Comparison of ENCODE assay signal across 22 mouse cellular contexts in the genomic region with DNA sequence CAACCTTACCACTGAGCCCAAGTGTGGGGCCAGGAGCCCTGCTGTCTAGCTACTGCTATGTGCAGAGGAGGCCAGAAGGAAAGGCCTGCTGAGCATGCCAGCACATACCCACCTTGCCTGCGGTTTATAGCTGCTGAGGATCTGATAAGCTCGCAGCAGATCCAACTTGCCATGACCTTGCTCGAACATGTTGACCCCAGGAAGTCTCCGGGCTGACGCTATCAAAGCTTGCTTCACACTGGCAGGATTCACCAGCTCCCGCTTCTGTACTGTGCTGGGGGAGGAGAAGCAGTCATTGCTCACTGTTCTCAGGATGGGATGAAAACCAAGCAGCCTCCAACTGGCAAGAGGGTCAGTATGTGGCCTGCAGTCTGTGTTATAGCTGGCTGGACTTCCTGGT. TPM values are rescaled to one million over a fixed set of nuclear protein-coding genes. Genes with fewer than 3 reads are reported as not detected.
"Had no signal": no experiment of that assay in that cellular context is flagged by ENCODE, and none has a peak within 500 bp of the region (broad histone marks: within the 10 kb centered on the region; RNA-seq: fewer than 3 reads in every experiment).

No protein-coding gene starts in this region.

- DNase-seq: kidney, adult 11 months; kidney, adult 9 months; kidney, postnatal 10 days; layer of hippocampus, adult 9-11 months; layer of hippocampus, postnatal 36 days; liver; liver, embryonic 13.5 days; liver, postnatal 0 days; lung, postnatal 14 days; spleen, adult 18-20 months; thymus, adult 18-20 months; thymus, postnatal 25 days had no signal

- H3K4me3 ChIP-seq: limb, embryonic 12.5 days; liver, embryonic 13.5 days; lung, embryonic 15.5 days; megakaryocyte, embryonic 14.5 days; midbrain, embryonic 15.5 days; neural tube, embryonic 12.5 days had no signal

- H3K27ac ChIP-seq: limb, embryonic 12.5 days; liver, embryonic 13.5 days; lung, embryonic 15.5 days; macrophage; midbrain, embryonic 15.5 days; neural tube, embryonic 12.5 days had no signal

- H3K27me3 ChIP-seq: limb, embryonic 12.5 days; liver, embryonic 13.5 days; lung, embryonic 15.5 days; megakaryocyte, embryonic 14.5 days; midbrain, embryonic 15.5 days; neural tube, embryonic 12.5 days had no signal

- H3K4me1 ChIP-seq: limb, embryonic 12.5 days; liver, embryonic 13.5 days; lung, embryonic 15.5 days; midbrain, embryonic 15.5 days; neural tube, embryonic 12.5 days had no signal

RNA-seq across cellular contexts. Expression of a gene that starts 29.4 kb away (rescaled TPM):
- total RNA-seq: layer of hippocampus, postnatal 36 days; monocyte, adult 5-6 weeks; neutrophil, adult 5-6 weeks had no signal
- polyA plus RNA-seq: liver, embryonic 13.5 days; liver, postnatal 0 days; lung, embryonic 15.5 days; macrophage; midbrain, embryonic 11.5 days; midbrain, embryonic 15.5 days; neural tube, embryonic 12.5 days; stomach, embryonic 14.5 days had no signal

RNA-seq across cellular contexts. Expression of a gene that starts 44.1 kb away (rescaled TPM):
- total RNA-seq: monocyte, adult 5-6 weeks; neutrophil, adult 5-6 weeks had no signal
- polyA plus RNA-seq: limb, embryonic 12.5 days; liver, postnatal 0 days; macrophage had no signal
